Mouse (Mus musculus) thymus, adult 2 months (tissue): ENCODE measurements around the gene Tgm5. TPM values are rescaled to one million over a fixed set of nuclear protein-coding genes. Genes with fewer than 3 reads are reported as not detected.
"Not testable (repeated sequence)": the region's sequence is repeated elsewhere in the genome, so short reads cannot be mapped to it uniquely, and the experiment has no call there.

ENCODE experiments used
- DNase-seq: peaks from one replicate; pipeline ENCODE4 v3.0.0; 2021
- H3K27ac ChIP-seq: fragments of 200-500 bp; 2 replicates; pipeline ENCODE4 v1.5.1; 2012; ENCODE audit warnings: low read length, control low read depth; ENCODE audit not compliant: control insufficient read depth, insufficient read depth
- H3K27me3 ChIP-seq: fragments of 200-500 bp; 2 replicates; pipeline ENCODE4 v1.6.1; 2012; ENCODE audit warnings: mild to moderate bottlenecking, low read length, moderate library complexity, mixed read lengths; ENCODE audit not compliant: control insufficient read depth, insufficient read depth
- H3K36me3 ChIP-seq: fragments of 200-500 bp; 2 replicates; pipeline ENCODE4 v1.6.1; 2012; ENCODE audit warnings: mild to moderate bottlenecking, low read length, moderate library complexity; ENCODE audit not compliant: control insufficient read depth, insufficient read depth
- H3K4me1 ChIP-seq: fragments of 200-500 bp; replicated peaks from 2 replicates; pipeline ENCODE4 v1.6.1; 2012; ENCODE audit warnings: low read length; ENCODE audit not compliant: control insufficient read depth, insufficient read depth
- H3K4me3 ChIP-seq: fragments of 200-500 bp; 2 replicates; pipeline ENCODE4 v1.5.1; 2012; ENCODE audit warnings: mild to moderate bottlenecking, low read length, control low read depth, moderate library complexity; ENCODE audit not compliant: control insufficient read depth, insufficient read depth
- CTCF ChIP-seq: fragments of 200-500 bp; IDR thresholded peaks from 2 replicates; pipeline ENCODE4 v1.5.1; 2012; ENCODE audit warnings: mild to moderate bottlenecking, control low read depth, low read length, moderate library complexity, borderline replicate concordance; ENCODE audit not compliant: control insufficient read depth, poor library complexity, insufficient read depth; ENCODE audit errors: extremely low read depth
- POLR2A ChIP-seq: fragments of 200-500 bp; IDR thresholded peaks from 2 replicates; pipeline ENCODE4 v1.6.1; 2012; ENCODE audit warnings: mild to moderate bottlenecking, low read length, control low read depth, moderate library complexity; ENCODE audit not compliant: control insufficient read depth, poor library complexity, insufficient read depth; ENCODE audit errors: extremely low read depth
- WGBS: fragments of 180-500 bp; shearing (Covaris S2); methylation state at CpG from one replicate; pipeline ENCODE4 v1.1.7; 2018; 5-methylcytosine and 5-hydroxymethylcytosine counted together
- polyA plus RNA-seq: library from polyadenylated mRNA; depleted of rRNA; stranded (reverse); fragments of >200 nt; gene quantifications from 2 replicates; pipeline ENCODE4 v1.2.3, GENCODE M21; 2012

Tgm5 gene
- polyA plus RNA-seq, 1 experiment: 0.49 TPM

DNA sequence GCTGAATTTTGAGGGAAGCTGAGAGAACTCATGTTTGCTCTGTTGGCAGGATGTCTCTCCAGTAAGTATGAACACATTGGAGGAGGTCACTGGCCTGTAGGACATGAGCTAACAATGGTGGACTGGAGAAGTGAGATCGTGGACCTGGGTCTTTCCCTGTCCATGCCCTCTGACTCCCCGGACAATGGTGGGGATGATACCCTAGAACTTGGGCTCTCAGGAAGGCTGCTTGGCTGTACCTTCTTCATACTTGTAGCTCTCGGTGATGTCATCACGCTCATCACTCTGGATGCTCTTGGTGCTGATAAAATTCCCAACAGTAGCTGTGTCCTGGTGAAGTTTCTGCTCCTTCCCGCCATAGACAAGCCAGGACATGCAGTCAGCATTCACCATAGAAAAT, 33.5 kb downstream of the Tgm5 start:
- no peaks in the 10 kb centered on the region for H3K27me3 ChIP-seq
- no peak overlapping the region for H3K4me3 ChIP-seq
- no peaks in the 10 kb centered on the region for H3K4me1 ChIP-seq
- no peak overlapping the region for H3K27ac ChIP-seq
- TF ChIP-seq POLR2A (no peak), CTCF (no peak)
- 97% methylated on average over 5 of the region's 5 CpGs for whole genome bisulfite sequencing
- no peaks in the 10 kb centered on the region for H3K36me3 ChIP-seq
- DNase-seq: no peak

DNA sequence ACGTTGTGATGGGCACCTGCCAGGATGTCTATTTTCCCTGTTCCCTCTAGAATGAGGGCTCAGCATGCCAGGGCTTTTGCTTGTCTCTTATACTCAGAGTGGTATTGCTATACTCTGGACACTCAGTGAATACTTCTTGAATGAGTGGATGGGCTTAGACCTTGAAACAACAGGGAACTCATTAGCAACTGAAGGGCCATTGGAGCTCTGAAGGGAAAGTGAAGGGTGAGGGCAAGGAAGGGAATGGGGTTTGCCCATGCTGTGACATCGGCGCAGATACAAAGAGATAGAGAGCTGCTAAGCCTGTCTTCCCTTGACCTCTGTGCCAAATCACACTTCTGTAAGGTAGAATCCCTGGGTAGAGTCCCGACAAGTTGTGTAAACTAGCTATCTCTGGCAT, 40.0 kb downstream of the Tgm5 start:
- H3K27ac ChIP-seq: no peak overlapping the region
- H3K36me3 ChIP-seq: no peaks in the 10 kb centered on the region
- no peak for DNase-seq
- no peaks in the 10 kb centered on the region for H3K27me3 ChIP-seq
- H3K4me1 ChIP-seq: no peaks in the 10 kb centered on the region
- TF ChIP-seq CTCF: no peak
- TF ChIP-seq POLR2A: no peak
- 92% methylated on average over 4 of the region's 4 CpGs for WGBS
- no peak overlapping the region for H3K4me3 ChIP-seq

DNA sequence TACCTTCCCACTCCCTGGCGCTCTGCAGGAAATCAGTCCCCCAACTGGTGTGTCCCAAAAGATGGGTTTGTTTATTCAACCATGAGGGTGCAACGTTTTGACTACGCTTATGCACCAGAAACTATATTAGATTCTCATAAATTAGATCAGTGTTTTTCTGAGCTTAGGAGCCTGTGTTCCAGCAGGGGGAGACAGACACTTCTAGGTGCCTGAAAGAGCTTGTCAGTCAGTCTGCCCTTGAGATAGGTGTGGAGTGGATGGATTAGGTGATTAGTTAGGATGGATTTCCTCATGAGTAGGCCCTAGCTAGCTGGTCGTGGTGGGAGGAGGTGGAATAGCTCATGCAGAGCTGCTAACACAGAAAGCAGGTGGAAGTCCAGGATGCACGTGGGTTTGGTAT, 44.5 kb downstream of the Tgm5 start:
- Histone ChIP-seq H3K36me3 (no peaks in the 10 kb centered on the region), H3K27ac (no peak overlapping the region), H3K4me3 (no peak overlapping the region), H3K4me1 (no peaks in the 10 kb centered on the region), H3K27me3 (no peaks in the 10 kb centered on the region)
- DNase-seq: peak; percentile 16
- WGBS: 33% methylated on average over 5 of the region's 5 CpGs
- TF ChIP-seq POLR2A: no peak
- no peak for TF ChIP-seq CTCF

- no peaks in the 10 kb centered on the region for H3K4me1 ChIP-seq
- no peak overlapping the region for H3K4me3 ChIP-seq
- no peak overlapping the region for H3K27ac ChIP-seq
- TF ChIP-seq POLR2A (no peak), CTCF (no peak)
- 98% methylated on average over 1 of the region's 1 CpGs for WGBS
- no peaks in the 10 kb centered on the region for H3K36me3 ChIP-seq
- no peak for DNase-seq
- H3K27me3 ChIP-seq: no peaks in the 10 kb centered on the region
Observed at GRCm38 (mm10) chr2:121039382-121039781, 46.3 kb downstream of the Tgm5 start.

DNA sequence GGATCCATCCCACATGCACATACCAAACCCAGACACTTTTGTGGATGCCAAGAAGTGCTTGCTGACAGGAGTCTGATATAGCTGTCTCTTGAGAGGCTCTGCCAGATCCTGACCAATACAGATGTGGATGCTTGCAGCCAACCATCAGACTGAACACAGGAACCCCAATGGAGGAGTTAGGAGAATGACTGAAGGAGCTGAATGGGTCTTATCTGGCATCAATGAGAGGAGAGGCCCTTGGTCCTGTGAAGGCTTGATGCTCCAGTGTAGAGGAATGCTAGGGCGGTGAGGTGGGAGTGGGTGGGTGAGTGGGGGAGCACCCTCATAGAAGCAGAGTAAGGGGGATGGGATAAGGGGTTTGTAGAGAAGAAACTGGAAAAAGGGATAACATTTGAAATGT, 46.8 kb downstream of the Tgm5 start:
- 100% methylated on average over 1 of the region's 1 CpGs for WGBS
- H3K4me1 ChIP-seq: not testable (repeated sequence)

GRCm38 (mm10) chr2:121036733-121037341, 48.8 kb downstream of the Tgm5 start, which contains the start of gene Epb42:
TSS of gene Epb42 (minus strand) at chr2:121037072.
- Histone ChIP-seq H3K4me3 (no peak within 1 kb of the TSS), H3K4me1 (no peaks in the 10 kb centered on the region), H3K27me3 (no peaks in the 10 kb centered on the region), H3K27ac (no peak within 1 kb of the TSS), H3K36me3 (no peaks in the 10 kb centered on the region)
- DNase-seq: no peak
- WGBS: 63% methylated on average over 5 of the region's 5 CpGs
- TF ChIP-seq CTCF: no peak
- no peak for TF ChIP-seq POLR2A

More for the DNA sequence above, 46.8 kb downstream of the Tgm5 start:
- not testable (repeated sequence) for H3K27ac ChIP-seq, H3K36me3 ChIP-seq, H3K4me3 ChIP-seq, H3K27me3 ChIP-seq, DNase-seq

DNA sequence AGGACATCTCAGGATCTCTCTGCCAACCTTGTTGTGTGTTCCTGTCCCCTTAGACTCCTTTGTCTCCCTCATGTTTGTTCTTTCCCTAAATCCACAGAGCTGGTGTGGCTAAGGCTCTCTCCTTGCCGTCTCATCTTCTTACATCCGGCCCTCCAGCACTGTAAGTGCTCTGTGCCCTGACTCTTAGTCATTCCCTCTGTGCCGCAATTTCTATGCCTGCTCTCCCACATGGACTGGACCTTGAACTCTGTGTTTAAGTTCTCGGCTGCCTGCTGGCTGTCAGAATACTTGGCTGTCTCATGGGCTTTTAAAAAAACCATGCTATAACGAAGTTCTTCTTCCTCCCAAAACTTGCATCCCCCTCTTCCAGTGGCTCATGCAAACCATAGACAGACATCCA, 62.7 kb downstream of the Tgm5 start:
- no peak for TF ChIP-seq POLR2A
- TF ChIP-seq CTCF: no peak
- Histone ChIP-seq H3K27ac (no peak overlapping the region), H3K4me3 (no peak overlapping the region), H3K4me1 (no peaks in the 10 kb centered on the region), H3K27me3 (no peaks in the 10 kb centered on the region), H3K36me3 (peaks cover 2% of the 10 kb centered on the region)
- no peak for DNase-seq
- 89% methylated on average over 5 of the region's 5 CpGs for WGBS
